Comparison of ENCODE assay signal across 8 mouse cellular contexts in genomic region chr12:80789849-80790694, GRCm38 (mm10). TPM values are rescaled to one million over a fixed set of nuclear protein-coding genes. Genes with fewer than 3 reads are reported as not detected.
DNase-seq lines count a peak whose midpoint lies in the region; ATAC-seq lines count a peak whose summit lies in the region.

Gene Susd6 (plus strand): TSS chr12:80790510.

- DNase-seq in CD4-positive, CD25-positive, alpha-beta regulatory T cell, adult 2 months (ENCODE audit: low read depth, low spot score) = peak; percentile 100
- DNase-seq in fibroblast of lung, adult 2 months (ENCODE audit: low read depth) = peak; percentile 91
- peak; percentile 99 for DNase-seq in kidney, postnatal 14 days
- DNase-seq in liver, embryonic 13.5 days = peak; percentile 98
- peak; percentile 99 for DNase-seq in neural tube, embryonic 10.5 days (ENCODE audit: extremely low spot score, low spot score)

- 3% methylated on average over 43 of the region's 56 CpGs for WGBS in heart, embryonic 14.5 days
- WGBS in liver, embryonic 13.5 days (ENCODE audit: insufficient replicate concordance) = 4% methylated on average over 51 of the region's 56 CpGs
- 3% methylated on average over 55 of the region's 56 CpGs for WGBS in stomach, embryonic 16.5 days

- peak within 1 kb of the TSS; percentile 99 for H3K4me3 ChIP-seq in brown adipose tissue, adult 24 weeks (ENCODE audit: insufficient read depth, low read depth, low read length)
- peak within 1 kb of the TSS; percentile 80 to 93 for H3K4me3 ChIP-seq in heart, embryonic 14.5 days (ENCODE audit: control insufficient read depth in 1 of 2, insufficient read depth in 1 of 2, low read depth in 1 of 2, low read length in 2 of 2)
- peak within 1 kb of the TSS; percentile 97 for H3K4me3 ChIP-seq in liver, embryonic 13.5 days (replicated peaks)
- peak within 1 kb of the TSS; percentile 92 for H3K4me3 ChIP-seq in stomach, embryonic 16.5 days (replicated peaks; ENCODE audit: low read length)

- peak within 1 kb of the TSS; percentile 97 for H3K9ac ChIP-seq in heart, embryonic 14.5 days (ENCODE audit: low read length)
- H3K9ac ChIP-seq in liver, embryonic 13.5 days = peak within 1 kb of the TSS; percentile 99
- H3K9ac ChIP-seq in stomach, embryonic 16.5 days (ENCODE audit: low read length) = peak within 1 kb of the TSS; percentile 96

- peak within 1 kb of the TSS; percentile 98 for H3K27ac ChIP-seq in brown adipose tissue, adult 24 weeks (replicated peaks; ENCODE audit: low read depth, low read length)
- H3K27ac ChIP-seq in heart, embryonic 14.5 days (replicated peaks in 1 of 2; ENCODE audit: control insufficient read depth in 1 of 2, insufficient read depth in 1 of 2, low read depth in 2 of 2, low read length in 2 of 2) = peak within 1 kb of the TSS; percentile 95 to 96
- peak within 1 kb of the TSS; percentile 97 for H3K27ac ChIP-seq in liver, embryonic 13.5 days
- peak within 1 kb of the TSS; percentile 95 for H3K27ac ChIP-seq in stomach, embryonic 16.5 days (ENCODE audit: low read length)

- peak within 1 kb of the TSS; percentile 66 for H3K4me2 ChIP-seq in heart, embryonic 14.5 days (ENCODE audit: low read length)
- H3K4me2 ChIP-seq in liver, embryonic 13.5 days = peak within 1 kb of the TSS; percentile 80
- peak within 1 kb of the TSS; percentile 81 for H3K4me2 ChIP-seq in stomach, embryonic 16.5 days (ENCODE audit: low read depth, low read length)

- H3K27me3 ChIP-seq in heart, embryonic 14.5 days (ENCODE audit: control insufficient read depth, insufficient read depth, low read length) = no peaks in the 10 kb centered on the region
- no peaks in the 10 kb centered on the region for H3K27me3 ChIP-seq in liver, embryonic 13.5 days
- H3K27me3 ChIP-seq in stomach, embryonic 16.5 days (ENCODE audit: control insufficient read depth, insufficient read depth, low read length) = no peaks in the 10 kb centered on the region

- H3K9me3 ChIP-seq in heart, embryonic 14.5 days (ENCODE audit: control insufficient read depth, low read length) = no peaks in the 10 kb centered on the region
- no peaks in the 10 kb centered on the region for H3K9me3 ChIP-seq in liver, embryonic 13.5 days (replicated peaks)
- no peaks in the 10 kb centered on the region for H3K9me3 ChIP-seq in stomach, embryonic 16.5 days (replicated peaks; ENCODE audit: control insufficient read depth, low read length)

- H3K36me3 ChIP-seq in heart, embryonic 14.5 days (ENCODE audit: control insufficient read depth, insufficient read depth, low read length) = peaks cover 8% of the 10 kb centered on the region; the same call in 1 of the 2 replicates
- peaks cover 9% of the 10 kb centered on the region; the same call in 1 of the 2 replicates for H3K36me3 ChIP-seq in liver, embryonic 13.5 days
- no peaks in the 10 kb centered on the region for H3K36me3 ChIP-seq in stomach, embryonic 16.5 days (ENCODE audit: control insufficient read depth, insufficient read depth, low read length)

- peaks cover 20% of the 10 kb centered on the region for H3K4me1 ChIP-seq in brown adipose tissue, adult 24 weeks (ENCODE audit: control insufficient read depth, insufficient read depth, insufficient read length, low read length)
- peaks cover 9 to 37% of the 10 kb centered on the region in 2 experiments for H3K4me1 ChIP-seq in heart, embryonic 14.5 days (ENCODE audit: control insufficient read depth in 2 of 2, insufficient read depth in 2 of 2, low read length in 2 of 2)
- H3K4me1 ChIP-seq in liver, embryonic 13.5 days (replicated peaks) = peaks cover 80% of the 10 kb centered on the region
- peaks cover 16% of the 10 kb centered on the region for H3K4me1 ChIP-seq in stomach, embryonic 16.5 days (ENCODE audit: control insufficient read depth, insufficient read depth, low read length)

- ATAC-seq in heart, embryonic 14.5 days (ENCODE audit: insufficient number of reproducible peaks, insufficient read depth, low FRiP score, low read depth) = peak; percentile 98
- peak; percentile 96 for ATAC-seq in liver, embryonic 13.5 days (ENCODE audit: low read depth)
- ATAC-seq in stomach, embryonic 16.5 days (ENCODE audit: insufficient read depth, low FRiP score) = peak; percentile 99

RNA-seq across cellular contexts. Expression of gene Susd6, which starts in this region (rescaled TPM):
- 12.1 and 13.8 TPM in 2 replicates for polyA plus RNA-seq in brown adipose tissue, adult 24 weeks (2012; ENCODE audit: insufficient read depth, insufficient read length, missing spikeins)
- 22.3 and 22.5 TPM in 2 replicates for polyA plus RNA-seq in heart, embryonic 14.5 days (2014; fragmentation: Nextera tagmentation; extraction: Ambion mirVana)
- polyA plus RNA-seq in liver, embryonic 13.5 days (2015; fragmentation: Nextera tagmentation; extraction: Ambion mirVana) = 9.4 and 11.6 TPM in 2 replicates
- polyA plus RNA-seq in stomach, embryonic 16.5 days (2015; fragmentation: Nextera tagmentation; extraction: Ambion mirVana) = 17.6 and 18.5 TPM in 2 replicates

Comparison
In these comparisons a context has a peak if more than half of its experiments do, and no peak if none do; other contexts are left out.
1. Peak in every context shown above with its lines: DNase-seq, ATAC-seq, H3K4me3 ChIP-seq and H3K27ac ChIP-seq.